Mouse (Mus musculus): ENCODE data around the gene Saysd1.

Gene Saysd1

GRCm38 (mm10) chr14:20138484-20139355 lies at the start of gene Saysd1:
Gene Saysd1 (minus strand): TSS chr14:20138534.
- no peak for DNase-seq

- DNase-seq, result no peak
Measured at GRCm38 (mm10) chr14:20185426-20185825, 47.1 kb upstream of the Saysd1 start.

- no peak for DNase-seq
Measured at GRCm38 (mm10) chr14:20183701-20184100, 45.4 kb upstream of the Saysd1 start.

- no peak for DNase-seq
Measured at GRCm38 (mm10) chr14:20182596-20182995, 44.3 kb upstream of the Saysd1 start.

GRCm38 (mm10) chr14:20181466-20181921 lies 43.2 kb upstream of the Saysd1 start, which contains the start of gene Kcnk5:
Gene Kcnk5 (minus strand): TSS chr14:20181809.
- DNase-seq, result peak; percentile 60

- DNase-seq, result no peak
Measured at GRCm38 (mm10) chr14:20180751-20181162, 42.4 kb upstream of the Saysd1 start.

- DNase-seq, result no peak
Measured at GRCm38 (mm10) chr14:20180304-20180703, 42.0 kb upstream of the Saysd1 start.

GRCm38 (mm10) chr14:20179731-20180280 lies 41.5 kb upstream of the Saysd1 start:
- DNase-seq, result no peak

- no peak for DNase-seq
Measured at GRCm38 (mm10) chr14:20179080-20179479, 40.7 kb upstream of the Saysd1 start.

- DNase-seq, result no peak
Measured at GRCm38 (mm10) chr14:20178593-20178992, 40.3 kb upstream of the Saysd1 start.

GRCm38 (mm10) chr14:20177494-20178123 lies 39.3 kb upstream of the Saysd1 start:
- no peak for DNase-seq

GRCm38 (mm10) chr14:20175705-20176104 lies 37.4 kb upstream of the Saysd1 start:
- DNase-seq, result no peak

GRCm38 (mm10) chr14:20175114-20175513 lies 36.8 kb upstream of the Saysd1 start:
- DNase-seq, result no peak

- DNase-seq, result no peak
Measured at GRCm38 (mm10) chr14:20174696-20175095, 36.4 kb upstream of the Saysd1 start.

GRCm38 (mm10) chr14:20173873-20174490 lies 35.6 kb upstream of the Saysd1 start:
- no peak for DNase-seq

GRCm38 (mm10) chr14:20172924-20173323 lies 34.6 kb upstream of the Saysd1 start:
- no peak for DNase-seq

GRCm38 (mm10) chr14:20172509-20172908 lies 34.2 kb upstream of the Saysd1 start:
- DNase-seq, result no peak

- DNase-seq, result no peak
Measured at GRCm38 (mm10) chr14:20171840-20172239, 33.5 kb upstream of the Saysd1 start.

GRCm38 (mm10) chr14:20169251-20169650 lies 30.9 kb upstream of the Saysd1 start:
- DNase-seq, result no peak

- no peak for DNase-seq
Measured at GRCm38 (mm10) chr14:20168478-20168877, 30.1 kb upstream of the Saysd1 start.

- no peak for DNase-seq
Measured at GRCm38 (mm10) chr14:20168054-20168453, 29.7 kb upstream of the Saysd1 start.

GRCm38 (mm10) chr14:20165413-20165812 lies 27.1 kb upstream of the Saysd1 start:
- no peak for DNase-seq

GRCm38 (mm10) chr14:20164438-20164837 lies 26.1 kb upstream of the Saysd1 start:
- DNase-seq, result no peak

Measured in right cerebral cortex, postnatal 25 days (tissue).